ENCODE assay signal across 8 mouse cellular contexts in genomic region chr2:118532855-118533675, GRCm38 (mm10). TPM values are rescaled to one million over a fixed set of nuclear protein-coding genes. Genes with fewer than 3 reads are reported as not detected.
A peak's percentile ranks its signal among the peaks of the same experiment; 100 is the strongest.
DNase-seq lines count a peak whose midpoint lies in the region; ATAC-seq and TF ChIP-seq lines count a peak whose summit lies in the region.
"Had no signal": no experiment of that assay in that cellular context is flagged by ENCODE, and none has a peak within 500 bp of the region (broad histone marks: within the 10 kb centered on the region; RNA-seq: fewer than 3 reads in every experiment).

No protein-coding gene starts in this region.

- no peaks in the 10 kb centered on the region for H3K9me3 ChIP-seq in forebrain, embryonic 11.5 days (ENCODE audit: control insufficient read depth, low read length)
- H3K9me3 ChIP-seq in hindbrain, postnatal 0 days (ENCODE audit: low read length): no peaks in the 10 kb centered on the region
- no peaks in the 10 kb centered on the region for H3K9me3 ChIP-seq in liver, embryonic 16.5 days (replicated peaks; ENCODE audit: control insufficient read depth, low read length)
- H3K9me3 ChIP-seq in stomach, embryonic 15.5 days: no peaks in the 10 kb centered on the region

- ATAC-seq in forebrain, embryonic 11.5 days (replicated peaks; ENCODE audit: low FRiP score): peak; percentile 49
- ATAC-seq in hindbrain, postnatal 0 days: peak; percentile 42
- peak; percentile 10 for ATAC-seq in liver, embryonic 16.5 days (ENCODE audit: low read depth)
- ATAC-seq in stomach, embryonic 15.5 days (ENCODE audit: insufficient read depth, low FRiP score, low read depth): peak; percentile 32; the same call in 1 of the 2 replicates

- peak overlapping the region; percentile 24; the same call in 1 of the 2 replicates for H3K9ac ChIP-seq in forebrain, embryonic 11.5 days (ENCODE audit: low read length)
- 0 out of 2 replicates have a peak overlapping the region, but pooled peaks have one; percentile 1 for H3K9ac ChIP-seq in hindbrain, postnatal 0 days (replicated peaks; ENCODE audit: low read length)
- H3K9ac ChIP-seq in liver, embryonic 16.5 days (ENCODE audit: low read depth, low read length): no peak overlapping the region
- H3K9ac ChIP-seq in stomach, embryonic 15.5 days: peak overlapping the region; percentile 12; the same call in 1 of the 2 replicates

- H3K4me2 ChIP-seq in forebrain, embryonic 11.5 days (ENCODE audit: low read depth, low read length, severe bottlenecking): 0 out of 2 replicates have a peak overlapping the region, but pooled peaks have one; percentile 2
- no peak overlapping the region for H3K4me2 ChIP-seq in hindbrain, postnatal 0 days (ENCODE audit: low read depth, low read length)
- no peak overlapping the region for H3K4me2 ChIP-seq in liver, embryonic 16.5 days (ENCODE audit: low read depth, low read length)
- H3K4me2 ChIP-seq in stomach, embryonic 15.5 days: peak overlapping the region; percentile 32; the same call in 1 of the 2 replicates

- no peaks in the 10 kb centered on the region for H3K27me3 ChIP-seq in forebrain, embryonic 11.5 days (ENCODE audit: control insufficient read depth, insufficient read depth, low read length)
- no peaks in the 10 kb centered on the region for H3K27me3 ChIP-seq in hindbrain, postnatal 0 days (ENCODE audit: insufficient read depth, low read length)
- no peaks in the 10 kb centered on the region for H3K27me3 ChIP-seq in liver, embryonic 16.5 days (ENCODE audit: control insufficient read depth, insufficient read depth, low read depth, low read length)
- no peaks in the 10 kb centered on the region for H3K27me3 ChIP-seq in stomach, embryonic 15.5 days (replicated peaks)

- DNase-seq in forebrain, embryonic 11.5 days (ENCODE audit: low spot score): peak; percentile 72
- peak; percentile 59 for DNase-seq in hindbrain, postnatal 0 days (ENCODE audit: low spot score)
- DNase-seq in layer of hippocampus, postnatal 36 days: no peak
- DNase-seq in cerebellum, postnatal 25 days: no peak

- no peak overlapping the region for H3K4me3 ChIP-seq in brown adipose tissue, adult 24 weeks (ENCODE audit: insufficient read depth, low read depth, low read length)
- no peak overlapping the region for H3K4me3 ChIP-seq in forebrain, embryonic 11.5 days (ENCODE audit: low read depth, low read length)
- no peak overlapping the region for H3K4me3 ChIP-seq in hindbrain, postnatal 0 days (ENCODE audit: low read length)
- H3K4me3 ChIP-seq in liver, embryonic 16.5 days (ENCODE audit: low read depth, low read length): no peak overlapping the region
- H3K4me3 ChIP-seq in stomach, embryonic 15.5 days (replicated peaks): no peak overlapping the region
- H3K4me3 ChIP-seq: erythroblast, embryonic 14.5 days had no signal

- H3K27ac ChIP-seq in brown adipose tissue, adult 24 weeks (replicated peaks; ENCODE audit: low read depth, low read length): 0 out of 2 replicates have a peak overlapping the region, but pooled peaks have one; percentile 11
- peak overlapping the region; percentile 71 for H3K27ac ChIP-seq in forebrain, embryonic 11.5 days (ENCODE audit: low read depth, low read length)
- peak overlapping the region; percentile 67 for H3K27ac ChIP-seq in hindbrain, postnatal 0 days
- H3K27ac ChIP-seq in liver, embryonic 16.5 days (ENCODE audit: low read length): no peak overlapping the region
- H3K27ac ChIP-seq in stomach, embryonic 15.5 days: peak overlapping the region; percentile 89

- no peaks in the 10 kb centered on the region for H3K36me3 ChIP-seq in forebrain, embryonic 11.5 days (ENCODE audit: control insufficient read depth, insufficient read depth, low read length)
- no peaks in the 10 kb centered on the region for H3K36me3 ChIP-seq in hindbrain, postnatal 0 days (ENCODE audit: insufficient read depth, low read length)
- no peaks in the 10 kb centered on the region for H3K36me3 ChIP-seq in liver, embryonic 16.5 days (ENCODE audit: control insufficient read depth, insufficient read depth)
- H3K36me3 ChIP-seq in stomach, embryonic 15.5 days: peaks cover 9% of the 10 kb centered on the region; the same call in 1 of the 2 replicates

- no peak for TF ChIP-seq CTCF in hindbrain, postnatal 0 days (IDR thresholded peaks at IDR 0.05; ENCODE audit: low read depth)

- WGBS in forebrain, embryonic 11.5 days: 0% methylated on average over 6 of the region's 6 CpGs
- 10% methylated on average over 6 of the region's 6 CpGs for WGBS in hindbrain, postnatal 0 days
- 30% methylated on average over 6 of the region's 6 CpGs for WGBS in liver, embryonic 16.5 days (ENCODE audit: insufficient replicate concordance)
- WGBS in stomach, embryonic 15.5 days: 16% methylated on average over 6 of the region's 6 CpGs

- H3K4me1 ChIP-seq in brown adipose tissue, adult 24 weeks (ENCODE audit: control insufficient read depth, insufficient read depth, insufficient read length, low read length): peaks cover 31% of the 10 kb centered on the region
- peaks cover 41% of the 10 kb centered on the region for H3K4me1 ChIP-seq in forebrain, embryonic 11.5 days (replicated peaks; ENCODE audit: control insufficient read depth, insufficient read depth, low read length)
- H3K4me1 ChIP-seq in hindbrain, postnatal 0 days (ENCODE audit: insufficient read depth, low read length): peaks cover 36% of the 10 kb centered on the region
- peaks cover 12% of the 10 kb centered on the region for H3K4me1 ChIP-seq in liver, embryonic 16.5 days (ENCODE audit: control insufficient read depth, low read depth, low read length)
- H3K4me1 ChIP-seq in stomach, embryonic 15.5 days: peaks cover 61% of the 10 kb centered on the region

RNA-seq across cellular contexts. Expression of gene Bmf, which starts 16.4 kb away (rescaled TPM):
- 2.5 and 3.0 TPM in 2 replicates for polyA plus RNA-seq in brown adipose tissue, adult 24 weeks (2012; ENCODE audit: insufficient read depth, insufficient read length, missing spikeins)
- 2.4 and 6.0 TPM in 2 replicates for polyA plus RNA-seq in forebrain, embryonic 11.5 days (2014; fragmentation: Nextera tagmentation; extraction: Ambion mirVana)
- total RNA-seq in hindbrain, postnatal 0 days (2014; rRNA removed): 10.4 and 10.6 TPM in 2 replicates
- 1.3 and 1.4 TPM in 2 replicates for polyA plus RNA-seq in hindbrain, postnatal 0 days (2015; fragmentation: Nextera tagmentation; extraction: Ambion mirVana)
- 0.59 and 0.62 TPM in 2 replicates for polyA plus RNA-seq in liver, embryonic 16.5 days (2015; fragmentation: Nextera tagmentation; extraction: Ambion mirVana)
- 3.6 and 5.2 TPM in 2 replicates for polyA plus RNA-seq in stomach, embryonic 15.5 days (2015; fragmentation: Nextera tagmentation; extraction: Ambion mirVana)
- 1 to 10 TPM; 1.9 to 3.8 TPM for total RNA-seq in layer of hippocampus, postnatal 36 days (2021)

RNA-seq across cellular contexts. Expression of gene Srp14, which starts 53.6 kb away (rescaled TPM):
- 226 and 250 TPM in 2 replicates for polyA plus RNA-seq in brown adipose tissue, adult 24 weeks (2012; ENCODE audit: insufficient read depth, insufficient read length, missing spikeins)
- polyA plus RNA-seq in forebrain, embryonic 11.5 days (2014; fragmentation: Nextera tagmentation; extraction: Ambion mirVana): 239 and 257 TPM in 2 replicates
- 126 and 151 TPM in 2 replicates for total RNA-seq in hindbrain, postnatal 0 days (2014; rRNA removed)
- polyA plus RNA-seq in hindbrain, postnatal 0 days (2015; fragmentation: Nextera tagmentation; extraction: Ambion mirVana): 330 and 361 TPM in 2 replicates
- polyA plus RNA-seq in liver, embryonic 16.5 days (2015; fragmentation: Nextera tagmentation; extraction: Ambion mirVana): 85.3 and 92.3 TPM in 2 replicates
- 222 and 224 TPM in 2 replicates for polyA plus RNA-seq in stomach, embryonic 15.5 days (2015; fragmentation: Nextera tagmentation; extraction: Ambion mirVana)
- total RNA-seq in layer of hippocampus, postnatal 36 days (2021): 100 to 1,000 TPM; 168 to 197 TPM

Comparison
In these comparisons a context has a peak if more than half of its experiments do, and no peak if none do; other contexts are left out.
1. DNase-seq: peak in forebrain, embryonic 11.5 days (single experiment) and hindbrain, postnatal 0 days (single experiment); none in layer of hippocampus, postnatal 36 days (0 of 2) and cerebellum, postnatal 25 days (0 of 2).
2. H3K4me2 ChIP-seq: peak in forebrain, embryonic 11.5 days (single experiment) and stomach, embryonic 15.5 days (single experiment); none in hindbrain, postnatal 0 days (single experiment) and liver, embryonic 16.5 days (single experiment).
3. Peak in every context shown above with its lines, with median percentiles within 50 percentile points of each other: ATAC-seq.